Mouse (Mus musculus) G1E (cell line): ENCODE data around the gene Mrps18b. TPM values are rescaled to one million over a fixed set of nuclear protein-coding genes. Genes with fewer than 3 reads are reported as not detected.
"Not testable (repeated sequence)": the region's sequence is repeated elsewhere in the genome, so short reads cannot be mapped to it uniquely, and the experiment has no call there.

Source experiments
- ATAC-seq: 2 replicates; pipeline ENCODE4 v1.8.0; 2016; ENCODE audit warnings: mild to moderate bottlenecking; ENCODE audit not compliant: insufficient number of reproducible peaks, poor library complexity, low FRiP score, severe bottlenecking; ENCODE audit errors: extremely low read depth
- DNase-seq: peaks from one replicate; pipeline ENCODE4 v3.0.0; 2012; ENCODE audit warnings: low spot score
- H3K27me3 ChIP-seq: 2 replicates; pipeline ENCODE4 v1.6.1; 2012; ENCODE audit warnings: mild to moderate bottlenecking, low read length, inconsistent platforms; ENCODE audit not compliant: insufficient read depth
- H3K36me3 ChIP-seq: replicated peaks from 2 replicates; pipeline ENCODE3; 2012; ENCODE audit warnings: mild to moderate bottlenecking, inconsistent platforms
- H3K4me1 ChIP-seq: 2 replicates; pipeline ENCODE4 v1.6.1; 2012; ENCODE audit warnings: low read depth, low read length, inconsistent platforms, mixed read lengths; ENCODE audit not compliant: insufficient read depth
- H3K4me3 ChIP-seq: 2 replicates; pipeline ENCODE4 v1.5.1; 2012; ENCODE audit warnings: low read depth, mild to moderate bottlenecking, inconsistent platforms, low read length, moderate library complexity, mixed read lengths
- H3K9me3 ChIP-seq: replicated peaks from 2 replicates; pipeline ENCODE4 v1.6.1; 2012; ENCODE audit warnings: inconsistent platforms
- CTCF ChIP-seq: IDR thresholded peaks from 2 replicates; pipeline ENCODE4 v1.5.1; 2012; ENCODE audit warnings: low read depth, low read length, inconsistent platforms, mixed read lengths
- GATA1 ChIP-seq: IDR thresholded peaks from 2 replicates; pipeline ENCODE4 v1.6.1; 2012; ENCODE audit warnings: borderline replicate concordance, low read length, inconsistent platforms, mixed read lengths
- GATA2 ChIP-seq: IDR thresholded peaks from 2 replicates; pipeline ENCODE4 v1.6.1; 2012; ENCODE audit warnings: low read depth, low read length, inconsistent platforms, borderline replicate concordance
- POLR2AphosphoS5 ChIP-seq: IDR thresholded peaks from 2 replicates; pipeline ENCODE4 v1.6.1; 2012; ENCODE audit warnings: low read depth, low read length, inconsistent platforms; ENCODE audit not compliant: insufficient replicate concordance
- TAL1 ChIP-seq: conservative IDR thresholded peaks from 2 replicates; pipeline ENCODE4 v1.6.1; 2012; ENCODE audit warnings: low read depth, low read length, inconsistent platforms, mixed read lengths
- polyA plus RNA-seq: library from polyadenylated mRNA; stranded (reverse); fragments of >175 nt; gene quantifications from 2 replicates; pipeline ENCODE4 v1.2.3, GENCODE M21; 2012
- total RNA-seq, 2 experiments: library from RNA; stranded (forward) in 1 of 2; stranded (reverse) in 1 of 2; fragments of 200-1000 nt in 1 of 2; fragments of >200 nt in 1 of 2; fragmentation: Nextera tagmentation in 1 of 2; gene quantifications; 2 replicates each; pipeline ENCODE4 v1.2.3; 2014 to 2017

The Mrps18b gene
- total and polyA plus RNA-seq, 3 experiments, result 7.8 to 107 (median 103) TPM

DNA sequence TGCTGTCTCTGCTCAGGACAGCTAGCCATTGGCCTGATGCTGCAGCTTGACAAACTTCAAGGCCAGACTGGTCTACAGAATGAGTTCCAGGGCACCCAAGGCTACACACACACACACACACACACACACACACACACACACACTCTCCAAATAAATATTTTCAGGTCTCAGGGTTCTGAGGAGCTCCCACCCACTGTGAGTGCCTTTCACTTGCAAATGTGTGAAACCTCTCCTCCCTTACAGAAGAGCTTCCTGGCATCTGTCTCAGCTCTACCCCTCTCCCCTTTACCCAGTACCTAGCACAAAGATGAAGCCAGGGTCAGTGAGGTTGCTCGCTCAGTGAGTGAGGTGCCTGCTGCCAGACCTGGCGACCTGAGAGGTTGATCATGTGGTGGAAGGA, 22.9 kb upstream of the Mrps18b start:
- Histone ChIP-seq H3K9me3 (peaks cover 6% of the 10 kb centered on the region), H3K4me1 (no peaks in the 10 kb centered on the region; the same call in 1 of the 2 replicates), H3K4me3 (no peak overlapping the region), H3K27me3 (no peaks in the 10 kb centered on the region), H3K36me3 (no peaks in the 10 kb centered on the region)
- no peak for TF ChIP-seq GATA2
- no peak for TF ChIP-seq TAL1
- TF ChIP-seq POLR2AphosphoS5, result no peak
- no peak for TF ChIP-seq CTCF
- no peak for TF ChIP-seq GATA1
- no peak for ATAC-seq
- DNase-seq, result no peak

DNA sequence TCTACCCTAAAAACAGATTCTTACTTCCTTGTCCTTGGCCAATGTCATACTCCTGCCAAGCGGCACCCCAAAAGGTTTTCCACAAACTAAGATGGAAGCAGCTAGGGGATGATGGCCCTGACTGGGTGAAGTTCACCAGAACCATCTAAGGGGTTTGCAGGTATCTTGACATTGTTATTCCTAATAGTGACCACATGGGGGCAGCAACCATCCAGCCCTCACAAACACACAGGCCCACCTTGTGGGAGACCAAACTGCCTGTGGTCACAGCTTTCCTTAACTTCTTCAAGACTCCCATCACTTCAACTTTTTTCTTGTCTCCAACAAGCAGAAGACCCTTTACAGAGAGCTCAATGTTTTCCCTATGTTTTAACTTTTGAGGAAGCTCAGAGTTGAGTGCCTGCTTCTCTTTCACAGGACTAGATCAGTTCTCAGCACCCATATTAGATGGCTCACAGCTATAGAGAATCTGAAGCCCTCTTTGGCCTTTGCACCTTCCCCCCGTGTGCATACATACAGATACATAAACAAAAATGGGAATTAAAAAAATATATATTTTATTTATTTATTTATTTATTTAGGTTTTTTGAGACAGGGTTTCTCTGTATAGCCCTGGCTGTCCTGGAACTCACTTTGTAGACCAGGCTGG, 21.6 kb upstream of the Mrps18b start:
- H3K4me3 ChIP-seq, result no peak overlapping the region
- ATAC-seq (no peak; the same call in 1 of the 2 replicates), DNase-seq (peak; percentile 43)
- 0 out of 2 replicates have a peak, but pooled peaks have one; percentile 68 for TF ChIP-seq CTCF
- no peak for TF ChIP-seq GATA1
- no peaks in the 10 kb centered on the region for H3K27me3 ChIP-seq
- peaks cover 6% of the 10 kb centered on the region for H3K9me3 ChIP-seq
- no peaks in the 10 kb centered on the region; the same call in 1 of the 2 replicates for H3K4me1 ChIP-seq
- H3K36me3 ChIP-seq, result no peaks in the 10 kb centered on the region

DNA sequence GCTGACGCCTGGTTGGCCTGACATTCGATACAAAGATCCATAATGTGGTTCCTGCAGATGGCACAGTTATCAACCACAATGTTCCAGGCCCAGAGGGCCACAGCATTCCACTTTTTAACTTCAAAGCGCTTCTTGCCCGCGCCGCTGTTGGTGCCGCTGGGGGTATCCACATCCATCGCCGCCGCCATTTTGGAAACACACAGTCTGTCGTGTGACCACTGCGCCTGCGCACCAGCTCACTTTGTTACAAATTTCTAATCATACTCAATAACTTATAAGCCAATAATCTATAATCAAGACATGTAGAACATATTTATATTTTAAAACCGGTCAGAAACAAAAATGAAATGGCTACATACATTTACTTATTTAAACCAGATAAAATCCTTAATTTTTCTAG, 19.6 kb upstream of the Mrps18b start:
- not testable (repeated sequence) for H3K4me1 ChIP-seq, H3K9me3 ChIP-seq, DNase-seq, H3K4me3 ChIP-seq, H3K27me3 ChIP-seq
- peaks cover 10% of the 10 kb centered on the region for H3K36me3 ChIP-seq
- ATAC-seq, result 0 out of 2 replicates have a peak, but pooled peaks have one; percentile 28

DNA sequence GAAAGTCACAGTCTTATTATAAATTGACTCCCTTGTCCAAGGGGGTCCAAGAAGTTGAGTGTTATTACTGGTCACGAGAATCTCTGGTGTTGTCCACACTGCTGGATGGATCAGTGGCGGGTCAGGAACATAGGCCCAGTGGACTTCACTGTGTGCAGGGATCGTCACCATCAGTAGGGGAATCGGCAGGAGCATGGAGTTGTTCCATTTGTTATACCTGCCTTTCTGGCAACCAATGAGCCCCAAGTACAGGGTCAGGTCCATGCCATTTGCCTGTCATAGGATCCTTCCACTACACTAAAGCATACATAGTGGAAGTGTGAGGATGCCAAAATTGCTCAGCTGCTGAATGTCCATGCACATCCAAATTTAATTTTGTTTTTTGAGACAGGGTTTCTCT, 16.4 kb upstream of the Mrps18b start:
- H3K4me3 ChIP-seq, result no peak overlapping the region
- TF ChIP-seq GATA2 (no peak), CTCF (no peak), GATA1 (no peak), POLR2AphosphoS5 (no peak), TAL1 (no peak)
- peaks cover 35% of the 10 kb centered on the region for H3K4me1 ChIP-seq
- no peaks in the 10 kb centered on the region for H3K9me3 ChIP-seq
- H3K27me3 ChIP-seq, result no peaks in the 10 kb centered on the region
- no peak for DNase-seq
- ATAC-seq, result no peak
- peaks cover 41% of the 10 kb centered on the region for H3K36me3 ChIP-seq

DNA sequence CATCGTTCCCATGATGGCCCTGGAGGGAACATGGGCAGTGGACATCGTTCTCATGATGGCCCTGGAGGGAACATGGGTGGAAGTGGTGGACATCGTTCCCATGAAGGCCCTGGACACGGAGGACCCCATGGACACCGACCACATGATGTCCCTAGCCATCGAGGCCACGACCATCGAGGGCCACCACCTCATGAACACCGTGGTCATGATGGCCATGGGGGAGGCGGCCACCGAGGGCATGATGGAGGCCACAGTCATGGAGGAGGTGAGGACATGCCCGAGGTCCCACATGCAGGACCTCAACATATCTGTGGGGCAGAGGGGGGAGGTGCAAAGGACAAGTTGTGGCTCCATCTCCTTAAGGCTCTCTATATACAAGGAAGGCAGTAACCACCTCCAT, 14.4 kb upstream of the Mrps18b start:
- no peak overlapping the region for H3K4me3 ChIP-seq
- no peaks in the 10 kb centered on the region for H3K27me3 ChIP-seq
- DNase-seq, result no peak
- no peak for TF ChIP-seq TAL1
- TF ChIP-seq GATA1, result no peak
- TF ChIP-seq POLR2AphosphoS5, result no peak
- TF ChIP-seq CTCF, result no peak
- TF ChIP-seq GATA2, result no peak
- no peaks in the 10 kb centered on the region for H3K9me3 ChIP-seq
- H3K4me1 ChIP-seq, result peaks cover 52% of the 10 kb centered on the region
- no peak for ATAC-seq
- H3K36me3 ChIP-seq, result peaks cover 56% of the 10 kb centered on the region

DNA sequence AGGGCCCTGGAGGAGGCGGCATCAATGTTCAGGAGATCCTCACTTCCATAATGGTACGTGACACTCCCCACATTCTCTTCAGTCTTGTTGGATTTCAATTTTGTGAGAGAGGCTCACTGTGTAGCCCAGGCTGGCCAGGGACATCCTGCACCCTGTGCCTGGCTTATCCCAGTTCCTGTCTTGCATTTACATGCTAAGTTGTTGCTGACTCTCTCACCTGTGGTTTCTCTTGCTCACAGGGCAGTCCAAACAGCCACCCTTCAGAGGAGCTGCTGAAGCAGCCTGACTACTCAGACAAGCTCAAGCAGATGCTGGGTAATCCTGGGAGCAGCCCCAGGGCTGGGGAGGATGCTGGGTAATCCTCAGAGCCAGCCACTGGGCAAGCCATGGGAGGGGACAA, 13.3 kb upstream of the Mrps18b start:
- peaks cover 63% of the 10 kb centered on the region for H3K4me1 ChIP-seq
- no peak overlapping the region for H3K4me3 ChIP-seq
- TF ChIP-seq CTCF (no peak), POLR2AphosphoS5 (no peak), TAL1 (no peak), GATA2 (no peak), GATA1 (no peak)
- H3K9me3 ChIP-seq, result no peaks in the 10 kb centered on the region
- no peak for ATAC-seq
- H3K27me3 ChIP-seq, result no peaks in the 10 kb centered on the region
- no peak for DNase-seq
- peaks cover 66% of the 10 kb centered on the region for H3K36me3 ChIP-seq

DNA sequence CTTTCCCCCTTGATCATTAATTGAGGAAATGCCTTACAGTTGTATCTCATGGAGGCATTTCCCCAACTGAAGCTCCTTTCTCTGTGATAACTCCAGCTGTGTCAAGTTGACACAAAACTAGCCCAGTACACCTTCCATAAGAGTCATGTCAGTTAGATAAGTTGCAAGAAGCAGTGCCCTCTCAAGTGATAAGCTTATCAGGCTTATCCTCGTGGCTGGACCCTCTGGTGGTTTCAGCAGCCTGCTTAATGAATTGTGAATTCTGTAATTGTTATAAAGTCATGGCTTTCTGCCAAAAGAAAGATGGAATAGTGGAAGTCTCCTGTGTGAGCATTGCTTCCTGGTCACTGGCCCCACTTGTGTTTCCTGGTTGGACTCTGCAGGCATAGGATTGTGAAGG, 11.3 kb upstream of the Mrps18b start:
- TF ChIP-seq POLR2AphosphoS5 (no peak), TAL1 (peak; percentile 90)
- Histone ChIP-seq H3K4me1 (peaks cover 81% of the 10 kb centered on the region), H3K9me3 (no peaks in the 10 kb centered on the region), H3K27me3 (no peaks in the 10 kb centered on the region), H3K4me3 (no peak overlapping the region; the same call in 1 of the 2 replicates), H3K36me3 (peaks cover 83% of the 10 kb centered on the region)
- ATAC-seq (peak; percentile 92), DNase-seq (peak; percentile 64)
